17 mouse cellular contexts compared by ENCODE assay signal in genomic region chr4:32205825-32206224, GRCm38 (mm10).
"Had no signal": no experiment of that assay in that cellular context is flagged by ENCODE, and none has a peak within 500 bp of the region (broad histone marks: within the 10 kb centered on the region; RNA-seq: fewer than 3 reads in every experiment).

No protein-coding gene starts in this region.

- H3K9me3 ChIP-seq: limb, embryonic 12.5 days; lung, embryonic 15.5 days; midbrain, embryonic 10.5 days; midbrain, embryonic 15.5 days; neural tube, embryonic 12.5 days had no signal

- H3K4me3 ChIP-seq: layer of hippocampus, adult 2 months; limb, embryonic 12.5 days; lung, embryonic 15.5 days; midbrain, embryonic 10.5 days; midbrain, embryonic 15.5 days; neural tube, embryonic 12.5 days had no signal

- ATAC-seq: inflammation-experienced regulatory T-cells, adult 6 months; midbrain, embryonic 15.5 days had no signal

- DNase-seq: kidney, adult 11 months; kidney, adult 9 months; kidney, postnatal 4 days; lung, postnatal 14 days; right cerebral cortex, postnatal 4 days; spleen, adult 18-20 months; thymus, adult 18-20 months; thymus, postnatal 25 days had no signal

- H3K27me3 ChIP-seq: limb, embryonic 12.5 days; lung, embryonic 15.5 days; midbrain, embryonic 15.5 days; neural tube, embryonic 12.5 days had no signal

- H3K9ac ChIP-seq: limb, embryonic 12.5 days; lung, embryonic 15.5 days; midbrain, embryonic 15.5 days; neural tube, embryonic 12.5 days had no signal

- H3K27ac ChIP-seq: kidney, postnatal 0 days; layer of hippocampus, adult 2 months; limb, embryonic 12.5 days; lung, embryonic 15.5 days; macrophage; midbrain, embryonic 10.5 days; midbrain, embryonic 15.5 days; neural tube, embryonic 12.5 days had no signal

- H3K4me2 ChIP-seq: limb, embryonic 12.5 days; lung, embryonic 15.5 days; midbrain, embryonic 15.5 days; neural tube, embryonic 12.5 days had no signal

- H3K36me3 ChIP-seq: limb, embryonic 12.5 days; lung, embryonic 15.5 days; midbrain, embryonic 10.5 days; midbrain, embryonic 15.5 days; neural tube, embryonic 12.5 days had no signal
